Mouse (Mus musculus) bone marrow macrophage, adult 2 months (primary cell): ENCODE measurements at regions not wholly inside any gene's neighbourhood (a gene's known extent, or its start where the extent isn't known, plus 50 kb on each side); places are given as distances from the start of the nearest gene placed in this dataset.

Experiments used
- H3K27ac ChIP-seq: 2 replicates; pipeline ENCODE4 v1.5.1; 2012; ENCODE audit warnings: low read depth, low read length; ENCODE audit not compliant: insufficient read depth
- H3K4me1 ChIP-seq: 2 replicates; pipeline ENCODE4 v1.6.1; 2012; ENCODE audit warnings: low read length; ENCODE audit not compliant: control insufficient read depth, insufficient read depth
- H3K4me3 ChIP-seq: 2 replicates; pipeline ENCODE4 v1.5.1; 2012; ENCODE audit warnings: mild to moderate bottlenecking, low read length, moderate library complexity; ENCODE audit not compliant: insufficient read depth
- CTCF ChIP-seq: IDR thresholded peaks from 2 replicates; pipeline ENCODE4 v1.5.1; 2012; ENCODE audit warnings: low read depth, mild to moderate bottlenecking, low read length, moderate library complexity
- POLR2A ChIP-seq: IDR thresholded peaks from 2 replicates; pipeline ENCODE4 v1.6.1; 2012; ENCODE audit warnings: mild to moderate bottlenecking, low read depth, low read length, borderline replicate concordance

DNA sequence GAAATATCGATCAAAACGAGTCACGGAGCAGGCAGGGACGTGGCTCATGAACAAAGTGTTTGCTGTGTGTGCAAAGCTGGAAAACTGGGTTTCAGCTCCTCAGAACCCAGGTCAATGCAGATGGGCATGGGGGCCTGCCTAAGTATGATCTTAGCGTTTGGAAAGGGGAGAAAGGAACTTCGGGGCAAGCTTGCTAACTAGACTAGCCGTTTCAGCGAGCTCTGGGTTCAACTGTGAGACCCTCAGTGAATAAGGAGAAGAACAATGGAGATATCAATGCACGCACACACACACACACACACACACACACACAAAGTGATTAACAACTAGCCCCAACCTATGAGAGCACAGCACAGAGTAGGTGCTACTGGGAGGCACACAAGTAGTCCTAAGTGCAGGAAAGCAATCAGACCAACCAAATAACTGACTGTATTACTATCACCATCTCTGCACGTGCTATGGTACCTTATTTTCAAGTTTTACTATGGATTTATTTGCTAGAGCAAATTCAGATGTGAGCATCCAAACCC is 64.3 kb upstream of the Klf3 start:
- H3K4me3 ChIP-seq: no peak overlapping the region
- TF ChIP-seq POLR2A (no peak), CTCF (no peak)
- no peak overlapping the region for H3K27ac ChIP-seq
- no peaks in the 10 kb centered on the region for H3K4me1 ChIP-seq

DNA sequence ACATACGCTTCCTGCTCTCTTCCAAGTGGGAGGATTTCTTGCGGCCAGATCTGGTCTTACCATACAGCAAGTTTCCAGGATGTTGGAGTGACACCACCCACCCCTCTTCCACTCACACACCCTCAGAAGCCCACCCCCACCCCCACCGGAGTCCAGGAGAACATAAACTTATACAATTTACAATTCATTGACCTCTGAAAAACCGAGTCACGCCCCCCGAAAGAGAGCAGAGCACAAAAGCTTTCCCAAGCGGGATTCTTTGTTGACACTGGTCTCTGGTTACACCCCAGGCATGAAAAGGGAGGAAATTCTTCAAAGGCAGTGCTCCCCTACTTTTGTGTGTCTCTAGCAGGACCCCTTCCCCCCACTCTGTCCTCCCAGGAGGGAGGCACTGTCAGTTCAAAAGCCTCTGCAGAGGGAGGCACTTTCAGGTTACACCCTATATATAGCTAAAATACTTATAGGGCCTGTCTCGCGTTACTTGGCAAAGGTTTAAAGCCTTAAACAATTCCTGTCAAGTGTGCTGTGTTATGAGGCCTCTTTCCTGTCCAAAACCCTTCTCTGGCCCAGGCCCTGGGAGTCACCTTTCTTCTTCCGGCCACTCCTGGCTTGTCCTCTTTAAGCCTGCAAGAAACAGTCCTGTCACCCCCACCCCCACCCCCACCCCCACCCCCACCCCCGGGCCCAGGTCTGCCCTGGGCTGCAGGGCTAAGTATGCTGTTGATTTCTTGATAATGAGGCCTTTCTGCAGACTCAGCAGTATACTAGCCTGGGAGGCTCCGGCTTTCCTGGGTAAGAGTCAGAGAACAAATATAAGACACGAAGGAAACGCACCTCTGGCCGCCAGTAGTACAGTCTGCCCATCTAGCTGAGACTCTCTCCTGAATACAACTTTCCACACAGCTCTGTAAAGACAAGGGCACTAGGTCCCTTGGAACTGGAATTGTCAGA is 63.6 kb upstream of the Klf3 start:
- Histone ChIP-seq H3K4me1 (no peaks in the 10 kb centered on the region), H3K4me3 (no peak overlapping the region), H3K27ac (no peak overlapping the region)
- TF ChIP-seq CTCF (no peak), POLR2A (no peak)

DNA sequence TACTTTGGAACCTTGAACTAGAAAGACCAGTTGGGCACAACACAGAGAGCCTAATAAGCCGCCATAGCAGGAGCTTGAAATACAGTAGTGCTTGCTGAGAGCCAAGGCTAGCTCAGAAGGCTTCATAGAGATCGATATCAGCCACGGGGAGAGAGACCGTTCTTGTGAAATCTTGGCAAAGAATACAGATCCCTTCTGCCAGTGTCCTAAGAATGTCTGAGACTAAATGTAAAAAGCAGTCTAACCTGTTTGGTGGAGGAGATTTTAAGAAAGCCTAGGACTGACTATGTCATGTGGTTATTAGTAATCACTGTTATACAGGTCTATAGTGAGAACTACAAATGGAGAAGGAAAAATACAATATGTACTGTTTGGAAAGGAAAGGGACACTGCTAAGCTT is 59.1 kb upstream of the Klf3 start:
- H3K4me1 ChIP-seq: no peaks in the 10 kb centered on the region
- TF ChIP-seq CTCF: no peak
- no peak for TF ChIP-seq POLR2A
- no peak overlapping the region for H3K4me3 ChIP-seq
- no peak overlapping the region for H3K27ac ChIP-seq

DNA sequence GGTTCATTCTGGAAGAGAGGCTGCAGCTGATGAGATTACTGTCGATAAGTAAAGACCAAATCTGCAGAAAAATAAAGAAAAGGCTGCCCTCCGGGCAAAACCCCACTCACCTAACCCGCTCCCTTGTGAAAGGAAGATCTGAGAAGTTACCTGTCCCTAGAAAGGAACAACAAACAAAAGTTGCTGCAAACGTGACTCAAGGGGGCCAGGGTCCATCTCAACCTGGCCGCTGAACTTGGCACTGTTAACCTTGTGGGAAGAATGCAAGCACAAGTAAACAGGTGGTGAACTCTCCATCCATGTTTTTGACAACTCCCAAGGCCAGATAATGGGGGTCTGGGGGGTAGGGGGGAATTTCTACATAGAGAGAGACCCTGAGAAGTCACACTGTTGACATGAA is 58.7 kb upstream of the Klf3 start:
- H3K4me1 ChIP-seq: no peaks in the 10 kb centered on the region
- no peak overlapping the region for H3K4me3 ChIP-seq
- TF ChIP-seq CTCF (no peak), POLR2A (no peak)
- H3K27ac ChIP-seq: no peak overlapping the region

DNA sequence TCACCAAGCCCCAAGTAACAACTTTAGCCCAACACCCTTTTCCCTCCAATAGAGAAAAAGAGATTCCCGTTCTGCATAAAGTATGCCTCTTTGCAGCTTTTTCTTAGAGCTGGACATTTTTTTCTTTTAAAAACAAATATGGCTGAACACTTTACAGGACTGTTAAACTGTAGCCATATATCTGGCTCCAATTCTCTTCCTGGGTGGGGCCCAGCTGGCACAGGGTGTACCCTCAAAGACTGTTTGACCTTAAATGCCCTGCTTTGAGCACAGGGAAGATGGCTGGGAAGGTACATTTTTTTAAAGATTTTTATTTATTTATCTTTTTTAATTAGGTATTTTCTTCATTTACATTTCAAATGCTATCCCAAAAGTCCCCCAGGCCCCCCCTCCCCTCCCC is 55.7 kb upstream of the Klf3 start:
- peaks cover 13% of the 10 kb centered on the region for H3K4me1 ChIP-seq
- H3K4me3 ChIP-seq: no peak overlapping the region
- TF ChIP-seq CTCF: no peak
- TF ChIP-seq POLR2A: no peak
- H3K27ac ChIP-seq: no peak overlapping the region

DNA sequence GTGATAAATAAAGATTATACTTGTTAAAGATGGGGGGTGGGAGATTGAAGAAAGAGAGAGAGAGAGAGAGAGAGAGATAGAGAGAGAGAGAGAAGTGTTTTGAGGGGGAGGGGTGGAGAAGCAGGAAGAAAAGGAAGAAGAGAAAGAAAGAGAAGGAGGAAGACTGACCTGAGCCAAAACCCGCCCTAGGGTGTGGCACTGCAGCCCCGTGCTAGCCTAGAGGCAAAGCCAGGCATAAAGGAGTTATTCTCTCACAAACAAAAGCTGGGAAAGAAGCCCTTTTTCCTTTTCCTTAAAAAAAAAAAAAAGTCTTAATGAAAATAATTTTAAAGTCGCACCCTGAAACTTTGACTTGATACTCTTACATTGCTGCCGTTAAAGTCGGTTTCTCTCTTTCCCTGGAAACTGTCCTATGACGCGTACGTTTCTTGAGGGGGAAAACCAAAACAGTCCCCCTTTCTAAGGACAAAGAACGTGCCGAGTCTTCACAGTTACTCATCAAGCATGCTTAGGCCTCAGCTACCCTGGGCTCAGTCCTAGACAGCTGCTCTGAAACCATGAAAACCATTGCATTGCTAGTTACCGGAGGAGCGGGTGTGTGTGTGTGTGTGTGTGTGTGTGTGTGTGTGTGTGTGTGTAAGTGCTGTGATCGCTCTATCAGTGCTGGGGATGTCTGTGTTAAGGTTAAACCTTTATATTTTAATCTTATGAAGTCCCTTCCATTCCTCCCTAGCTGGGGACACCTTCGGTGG is 53.6 kb upstream of the Klf3 start:
- no peak overlapping the region for H3K4me3 ChIP-seq
- H3K4me1 ChIP-seq: peaks cover 13% of the 10 kb centered on the region
- TF ChIP-seq POLR2A: no peak
- no peak for TF ChIP-seq CTCF
- no peak overlapping the region for H3K27ac ChIP-seq

DNA sequence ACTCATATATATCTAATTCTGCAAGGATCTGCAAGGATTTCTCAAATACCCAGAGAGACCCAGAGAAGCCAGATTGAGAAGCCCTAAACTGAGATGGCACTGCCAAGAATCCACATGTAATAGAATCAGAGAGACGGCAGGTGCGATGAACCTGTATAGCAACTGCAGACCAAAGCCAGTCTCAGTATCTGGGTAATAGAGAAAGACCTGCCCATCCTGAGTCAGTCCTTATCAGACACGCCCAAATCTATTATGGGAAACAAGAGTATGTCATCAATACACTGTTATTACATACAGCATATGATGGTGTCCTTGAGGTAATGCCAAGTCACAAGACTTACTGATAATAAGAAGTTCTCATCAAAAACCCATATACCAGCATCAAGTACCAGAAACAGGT is 52.8 kb upstream of the Klf3 start:
- no peak for TF ChIP-seq CTCF
- no peak for TF ChIP-seq POLR2A

DNA sequence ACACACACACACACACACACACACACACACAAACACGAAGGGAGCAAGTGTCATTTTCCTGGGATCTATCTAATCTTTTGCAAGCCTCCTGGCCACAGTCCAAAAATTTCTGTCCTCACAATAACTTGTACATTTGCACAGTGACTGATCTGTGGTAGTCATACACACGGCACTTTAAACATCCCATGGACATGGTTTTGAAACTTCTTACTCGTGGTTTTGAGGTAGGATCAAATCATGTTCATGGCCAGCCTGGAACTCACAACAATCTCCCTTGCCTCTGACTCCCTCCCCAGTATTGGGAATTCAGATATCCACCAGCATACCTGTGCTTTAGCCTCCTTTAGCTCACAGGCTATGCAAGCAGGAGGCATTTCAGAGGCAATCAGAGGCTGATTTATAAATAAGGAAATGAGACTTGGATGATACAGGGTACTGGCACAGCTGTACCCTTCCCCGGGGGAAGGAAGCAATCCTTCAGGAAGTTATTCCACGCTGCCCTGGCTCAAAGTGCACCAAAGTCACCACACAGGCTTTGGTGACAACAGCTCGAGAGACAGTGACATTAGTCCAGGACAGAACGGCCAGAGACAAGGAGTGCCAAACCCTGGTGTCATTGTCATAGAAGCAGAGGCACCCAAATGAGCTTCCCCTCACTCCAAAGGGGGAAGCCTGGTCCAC is 52.1 kb upstream of the Klf3 start:
- Histone ChIP-seq H3K27ac (no peak overlapping the region), H3K4me3 (no peak overlapping the region), H3K4me1 (peaks cover 13% of the 10 kb centered on the region)
- no peak for TF ChIP-seq CTCF
- no peak for TF ChIP-seq POLR2A

More for the DNA sequence above, 52.8 kb upstream of the Klf3 start:
- H3K4me3 ChIP-seq: no peak overlapping the region
- H3K4me1 ChIP-seq: peaks cover 13% of the 10 kb centered on the region
- no peak overlapping the region for H3K27ac ChIP-seq

DNA sequence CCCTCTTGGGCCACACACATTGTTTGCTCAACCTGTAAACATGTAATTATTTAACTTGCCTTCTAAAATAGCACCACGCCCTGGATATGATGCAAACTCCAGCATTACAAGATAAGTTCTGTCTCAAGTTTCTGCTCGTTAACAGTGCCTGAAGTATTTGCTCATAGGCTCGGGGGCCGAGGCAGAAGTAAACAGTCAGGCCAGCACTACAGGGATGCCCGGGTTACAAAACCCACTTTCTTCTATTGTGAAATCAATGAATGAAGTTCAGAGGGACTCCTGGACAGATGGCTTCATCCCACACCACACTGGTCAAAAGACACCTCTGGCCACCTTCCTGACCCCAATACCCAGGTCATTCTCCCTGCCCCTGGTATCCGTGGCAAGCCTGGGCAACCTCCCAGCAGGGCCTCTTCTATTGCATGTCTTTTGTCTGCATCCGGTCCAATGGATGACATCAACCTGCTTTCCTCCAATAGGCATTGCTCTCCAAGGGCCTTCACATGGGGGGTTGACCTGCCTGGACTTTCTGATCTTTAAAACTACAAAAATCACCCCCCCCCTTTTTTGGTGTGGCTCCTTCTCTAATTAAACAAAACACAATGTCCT is 49.9 kb upstream of the Klf3 start:
- TF ChIP-seq CTCF (no peak), POLR2A (no peak)
- peaks cover 13% of the 10 kb centered on the region for H3K4me1 ChIP-seq
- no peak overlapping the region for H3K27ac ChIP-seq
- no peak overlapping the region for H3K4me3 ChIP-seq
